Mouse (Mus musculus) liver, adult 2 months (tissue): ENCODE data around the gene Sufu. TPM values are rescaled to one million over a fixed set of nuclear protein-coding genes. Genes with fewer than 3 reads are reported as not detected.

Experiments
- DNase-seq: peaks from one replicate; pipeline ENCODE4 v3.0.0-alpha.2; 2011; ENCODE audit warnings: low read depth, low spot score; ENCODE audit errors: extremely low read depth
- H3K27ac ChIP-seq: fragments of 200-500 bp; replicated peaks from 2 replicates; pipeline ENCODE4 v1.5.1; 2012; ENCODE audit warnings: low read depth, mild to moderate bottlenecking, control low read depth, inconsistent platforms, low read length; ENCODE audit not compliant: insufficient read depth
- H3K27me3 ChIP-seq: fragments of 200-500 bp; 2 replicates; pipeline ENCODE4 v1.6.1; 2012; ENCODE audit warnings: mild to moderate bottlenecking, moderate library complexity, low read length, inconsistent platforms; ENCODE audit not compliant: control insufficient read depth, insufficient read depth
- H3K36me3 ChIP-seq: fragments of 200-500 bp; 2 replicates; pipeline ENCODE4 v1.6.1; 2012; ENCODE audit warnings: low read length, inconsistent platforms; ENCODE audit not compliant: control insufficient read depth, insufficient read depth
- H3K4me1 ChIP-seq: fragments of 200-500 bp; 2 replicates; pipeline ENCODE4 v1.6.1; 2011; ENCODE audit warnings: low read length; ENCODE audit not compliant: control insufficient read depth, insufficient read depth
- H3K4me3 ChIP-seq: fragments of 200-500 bp; 2 replicates; pipeline ENCODE4 v1.5.1; 2011; ENCODE audit warnings: low read depth, mild to moderate bottlenecking, control low read depth, low read length, moderate library complexity; ENCODE audit not compliant: insufficient read depth
- H3K79me2 ChIP-seq: fragments of 200-500 bp; 2 replicates; pipeline ENCODE4 v1.6.1; 2012; ENCODE audit warnings: inconsistent platforms, mild to moderate bottlenecking, low read length, moderate library complexity; ENCODE audit not compliant: control insufficient read depth, insufficient read depth
- H3K9ac ChIP-seq: fragments of 200-500 bp; 2 replicates; pipeline ENCODE4 v1.6.1; 2012; ENCODE audit warnings: low read depth, mild to moderate bottlenecking, control low read depth, inconsistent platforms, low read length
- CTCF ChIP-seq: fragments of 200-500 bp; IDR thresholded peaks from 2 replicates; pipeline ENCODE4 v1.5.1; 2011; ENCODE audit warnings: low read depth, low read length, control low read depth
- POLR2A ChIP-seq: fragments of 200-500 bp; IDR thresholded peaks from 2 replicates; pipeline ENCODE4 v1.6.1; 2011; ENCODE audit warnings: low read length, control low read depth; ENCODE audit not compliant: insufficient read depth; ENCODE audit errors: extremely low read depth
- WGBS: fragments of 180-500 bp; shearing (Covaris S2); methylation state at CpG from one replicate; pipeline ENCODE4 v1.1.7; 2018; 5-methylcytosine and 5-hydroxymethylcytosine counted together
- polyA plus RNA-seq: library from polyadenylated mRNA; depleted of rRNA; stranded (reverse); fragments of >200 nt; gene quantifications from 2 replicates; pipeline ENCODE4 v1.2.3, GENCODE M21; 2012
- total RNA-seq: library from RNA; depleted of rRNA; stranded (reverse); fragments of >200 nt; gene quantifications from 2 replicates; pipeline ENCODE4 v1.2.3, GENCODE M21; 2014

Gene Sufu
- total and polyA plus RNA-seq, 2 experiments = 1.1 to 3.2 TPM

- no peaks in the 10 kb centered on the region for H3K36me3 ChIP-seq
- H3K9ac ChIP-seq = no peak overlapping the region
- peak; percentile 22 for DNase-seq
- H3K27ac ChIP-seq = peak overlapping the region; percentile 20; the same call in 1 of the 2 replicates
- H3K4me1 ChIP-seq = peaks cover 20% of the 10 kb centered on the region
- H3K4me3 ChIP-seq = no peak overlapping the region
- H3K27me3 ChIP-seq = no peaks in the 10 kb centered on the region
- TF ChIP-seq CTCF (peak; percentile 28; the same call in 1 of the 2 replicates), POLR2A (no peak)
- 47% methylated on average over 17 of the region's 17 CpGs for WGBS
- H3K79me2 ChIP-seq = no peaks in the 10 kb centered on the region
These were observed 86.3 kb downstream of the Sufu start for GRCm38 (mm10) chr19:46482896-46483516.

- TF ChIP-seq POLR2A (no peak), CTCF (no peak)
- Histone ChIP-seq H3K36me3 (no peaks in the 10 kb centered on the region), H3K27me3 (no peaks in the 10 kb centered on the region), H3K4me1 (peaks cover 20% of the 10 kb centered on the region), H3K4me3 (peak overlapping the region; percentile 32; the same call in 1 of the 2 replicates), H3K79me2 (no peaks in the 10 kb centered on the region), H3K9ac (peak overlapping the region; percentile 52), H3K27ac (peak overlapping the region; percentile 53)
- WGBS = 58% methylated on average over 15 of the region's 15 CpGs
- peak; percentile 24 for DNase-seq
These were observed 87.1 kb downstream of the Sufu start for GRCm38 (mm10) chr19:46483701-46484328.

GRCm38 (mm10) chr19:46484518-46484917 lies 87.8 kb downstream of the Sufu start:
- DNase-seq = peak; percentile 81
- no peak for TF ChIP-seq CTCF
- no peak for TF ChIP-seq POLR2A
- Histone ChIP-seq H3K9ac (no peak overlapping the region), H3K36me3 (no peaks in the 10 kb centered on the region), H3K4me3 (no peak overlapping the region), H3K27ac (peak overlapping the region; percentile 19), H3K4me1 (peaks cover 18% of the 10 kb centered on the region), H3K27me3 (no peaks in the 10 kb centered on the region), H3K79me2 (no peaks in the 10 kb centered on the region)
- WGBS = 12% methylated on average over 5 of the region's 5 CpGs

- no peak overlapping the region for H3K4me3 ChIP-seq
- 85% methylated on average over 9 of the region's 9 CpGs for WGBS
- H3K79me2 ChIP-seq = no peaks in the 10 kb centered on the region
- H3K9ac ChIP-seq = no peak overlapping the region
- H3K4me1 ChIP-seq = peaks cover 16% of the 10 kb centered on the region
- H3K27me3 ChIP-seq = no peaks in the 10 kb centered on the region
- no peak for TF ChIP-seq CTCF
- TF ChIP-seq POLR2A = no peak
- H3K36me3 ChIP-seq = no peaks in the 10 kb centered on the region
- H3K27ac ChIP-seq = no peak overlapping the region
- no peak for DNase-seq
These were observed 89.2 kb downstream of the Sufu start for GRCm38 (mm10) chr19:46485847-46486246.

GRCm38 (mm10) chr19:46486709-46487108 lies 90.0 kb downstream of the Sufu start:
- H3K27ac ChIP-seq = no peak overlapping the region
- WGBS = 68% methylated on average over 2 of the region's 2 CpGs
- H3K79me2 ChIP-seq = no peaks in the 10 kb centered on the region
- H3K9ac ChIP-seq = no peak overlapping the region
- no peak overlapping the region for H3K4me3 ChIP-seq
- TF ChIP-seq POLR2A (no peak), CTCF (no peak)
- DNase-seq = no peak
- H3K36me3 ChIP-seq = no peaks in the 10 kb centered on the region
- H3K4me1 ChIP-seq = peaks cover 16% of the 10 kb centered on the region
- no peaks in the 10 kb centered on the region for H3K27me3 ChIP-seq

- Histone ChIP-seq H3K27me3 (no peaks in the 10 kb centered on the region), H3K36me3 (no peaks in the 10 kb centered on the region), H3K4me3 (no peak overlapping the region), H3K79me2 (no peaks in the 10 kb centered on the region), H3K9ac (no peak overlapping the region), H3K4me1 (peaks cover 7% of the 10 kb centered on the region; the same call in 1 of the 2 replicates), H3K27ac (no peak overlapping the region)
- DNase-seq = no peak
- 95% methylated on average over 1 of the region's 1 CpGs for WGBS
- TF ChIP-seq POLR2A (no peak), CTCF (no peak)
These were observed 92.8 kb downstream of the Sufu start for GRCm38 (mm10) chr19:46489448-46489847.
